Mouse (Mus musculus): ENCODE results near the gene Peli2. TPM values are rescaled to one million over a fixed set of nuclear protein-coding genes. Genes with fewer than 3 reads are reported as not detected.

The Peli2 gene
- total and polyA plus RNA-seq, 3 experiments: not detected

DNA sequence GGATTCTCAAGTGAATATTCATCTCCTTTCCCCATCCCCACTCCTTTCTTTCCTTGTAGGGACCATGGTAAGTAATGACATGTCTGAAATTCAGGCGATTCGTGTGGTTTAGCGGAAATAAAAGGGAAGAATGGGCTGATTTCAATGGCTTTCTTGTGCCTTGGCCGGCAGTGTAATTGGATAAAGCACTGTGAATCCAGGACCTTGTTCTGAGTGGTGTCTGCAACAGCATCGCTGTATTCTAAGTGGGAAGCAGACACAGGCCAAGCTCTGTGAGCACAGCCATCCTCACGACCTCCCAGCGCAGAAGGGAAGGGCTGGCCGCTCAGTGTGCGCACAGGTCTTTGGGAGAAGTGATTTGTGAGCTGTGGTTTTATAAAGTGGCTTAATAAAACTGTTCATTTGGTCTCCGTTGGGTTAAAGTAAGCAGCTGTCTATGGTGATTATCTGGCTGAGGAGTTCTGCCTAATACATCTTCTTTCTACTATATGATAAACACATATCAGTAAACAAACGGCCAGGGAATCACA is 15.3 kb downstream of the Peli2 start:
- Histone ChIP-seq H3K36me3 (replicated peaks in 1 of 2; ENCODE audit: control insufficient read depth in 1 of 2, insufficient read depth in 1 of 2, low read length in 1 of 2) (no peaks in the 10 kb centered on the region), H3K4me3 (replicated peaks in 1 of 3; ENCODE audit: low read depth in 2 of 3, low read length in 2 of 3, poor library complexity in 1 of 3) (no peak overlapping the region), H3K4me2 (ENCODE audit: insufficient read depth, low read depth, poor library complexity, severe bottlenecking) (no peak overlapping the region), H3K27ac (ENCODE audit: insufficient read depth, low read depth) (no peak overlapping the region), H3K9me3 (replicated peaks; ENCODE audit: low read length) (no peaks in the 10 kb centered on the region), H3K4me1 (ENCODE audit: control insufficient read depth in 1 of 2, insufficient read depth in 2 of 2) (peaks cover 3 to 4% of the 10 kb centered on the region in 2 experiments; a peak in 2 of 4 replicates), H3K27me3 (replicated peaks) (no peaks in the 10 kb centered on the region), H3K79me2 (replicated peaks; ENCODE audit: control insufficient read depth, extremely low read depth, insufficient read depth, poor library complexity, severe bottlenecking) (no peaks in the 10 kb centered on the region), H3K9ac (ENCODE audit: insufficient read depth, low read depth) (no peak overlapping the region)
- dilution Hi-C loops (cut with MboI; ENCODE audit: extremely low pct_ligation_motif_present, extremely low pct_unique_long_range_greater_than_20kb, low sequenced_read_pairs): no loop called here
- in situ Hi-C loops (cut with MboI; ENCODE audit: low pct_ligation_motif_present, low pct_unique_long_range_greater_than_20kb, low sequenced_read_pairs): loop anchor here (25.0 kb wide), 2 partner anchors 374 to 549 kb away; no protein-coding TSS in a partner anchor
- DNase-seq (ENCODE audit: extremely low read depth): no peak
- no peak for TF ChIP-seq BHLHE40 (IDR thresholded peaks at IDR 0.05; ENCODE audit: low read depth, low read length)

DNA sequence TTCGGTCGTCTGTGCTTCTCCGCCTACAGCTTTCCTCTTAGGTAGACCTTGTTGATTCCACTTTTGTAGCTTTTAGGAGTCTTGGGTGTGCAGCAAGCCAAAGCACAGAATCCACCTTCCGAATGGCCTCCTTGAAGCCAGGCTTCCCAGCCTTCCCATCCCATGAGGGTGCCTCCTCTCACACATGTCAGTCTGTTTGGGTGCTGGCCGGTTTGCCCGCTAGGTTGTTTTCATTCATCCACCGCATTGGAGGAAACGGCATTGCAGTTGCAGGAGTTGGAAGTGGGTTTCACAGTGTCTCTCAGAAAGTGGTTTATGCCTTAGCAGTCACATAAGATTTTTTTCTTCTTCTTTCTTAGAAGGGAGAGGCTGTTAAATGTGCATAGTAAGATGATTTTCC is 17.1 kb downstream of the Peli2 start:
- no peak overlapping the region for H3K27ac ChIP-seq (ENCODE audit: insufficient read depth, low read depth)

DNA sequence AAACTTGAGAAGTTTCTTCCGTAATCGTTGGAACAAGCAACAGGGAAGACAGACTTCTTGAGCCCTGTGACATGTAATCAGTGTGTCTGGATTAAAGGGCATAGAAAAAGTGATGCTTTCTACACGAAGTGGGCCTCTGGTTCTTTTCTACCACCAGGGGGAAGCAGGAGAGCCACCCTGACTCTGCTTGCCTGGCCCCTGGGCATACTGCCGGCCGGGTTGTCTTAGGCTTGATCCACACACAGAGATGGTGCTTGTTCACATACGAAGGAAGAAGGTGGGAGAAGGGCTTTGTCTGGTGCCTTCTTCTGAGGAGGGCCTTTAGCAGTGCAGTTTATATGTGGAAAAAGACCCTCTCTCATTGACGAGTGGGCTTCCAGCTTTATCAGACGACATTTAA is 17.5 kb downstream of the Peli2 start:
- Histone ChIP-seq H3K27me3 (replicated peaks) (no peaks in the 10 kb centered on the region), H3K79me2 (replicated peaks; ENCODE audit: control insufficient read depth, extremely low read depth, insufficient read depth, poor library complexity, severe bottlenecking) (no peaks in the 10 kb centered on the region), H3K9me3 (replicated peaks; ENCODE audit: low read length) (no peaks in the 10 kb centered on the region), H3K4me2 (ENCODE audit: insufficient read depth, low read depth, poor library complexity, severe bottlenecking) (no peak overlapping the region), H3K4me1 (ENCODE audit: control insufficient read depth in 1 of 2, insufficient read depth in 2 of 2) (peaks cover 1 to 2% of the 10 kb centered on the region in 2 experiments; a peak in 2 of 4 replicates), H3K9ac (ENCODE audit: insufficient read depth, low read depth) (no peak overlapping the region), H3K4me3 (replicated peaks in 1 of 3; ENCODE audit: low read depth in 2 of 3, low read length in 2 of 3, poor library complexity in 1 of 3) (no peak overlapping the region), H3K36me3 (replicated peaks in 1 of 2; ENCODE audit: control insufficient read depth in 1 of 2, insufficient read depth in 1 of 2, low read length in 1 of 2) (no peaks in the 10 kb centered on the region), H3K27ac (ENCODE audit: insufficient read depth, low read depth) (no peak overlapping the region)
- DNase-seq (ENCODE audit: extremely low read depth): peak; percentile 40
- TF ChIP-seq E2F4 (IDR thresholded peaks at IDR 0.05; ENCODE audit: insufficient replicate concordance, low read depth, low read length) (no peak), SMC3 (IDR thresholded peaks at IDR 0.05; ENCODE audit: low read depth, low read length) (peak; percentile 70), BHLHE40 (IDR thresholded peaks at IDR 0.05; ENCODE audit: low read depth, low read length) (no peak), RAD21 (IDR thresholded peaks at IDR 0.05; ENCODE audit: low read depth, low read length) (peak; percentile 37), CTCF (conservative IDR thresholded peaks at IDR 0.05 in 1 of 2, IDR thresholded peaks at IDR 0.05 in 1 of 2; ENCODE audit: low read depth in 2 of 2, low read length in 2 of 2) (peak; percentile 20 to 67; a peak in 3 of 4 replicates), USF2 (conservative IDR thresholded peaks at IDR 0.05; ENCODE audit: low read depth, low read length) (no peak), JUN (IDR thresholded peaks at IDR 0.05; ENCODE audit: insufficient read depth, low read depth, low read length) (no peak), MXI1 (IDR thresholded peaks at IDR 0.05; ENCODE audit: low read depth, low read length) (no peak), USF1 (IDR thresholded peaks at IDR 0.05; ENCODE audit: low read depth, low read length) (no peak), MYC (IDR thresholded peaks at IDR 0.05; ENCODE audit: low read depth, low read length) (no peak), IRF4 (IDR thresholded peaks at IDR 0.05; ENCODE audit: low read depth, low read length) (no peak), NRF1 (IDR thresholded peaks at IDR 0.05; ENCODE audit: low read depth, low read length) (no peak)
- in situ Hi-C loops (cut with MboI; ENCODE audit: low pct_ligation_motif_present, low pct_unique_long_range_greater_than_20kb, low sequenced_read_pairs) (loop anchor here (25.0 kb wide), 2 partner anchors 376 to 551 kb away; no protein-coding TSS in a partner anchor), dilution Hi-C loops (cut with MboI; ENCODE audit: extremely low pct_ligation_motif_present, extremely low pct_unique_long_range_greater_than_20kb, low sequenced_read_pairs) (no loop called here)

More for the DNA sequence above, 17.1 kb downstream of the Peli2 start:
- peaks cover 3 to 4% of the 10 kb centered on the region in 2 experiments; a peak in 2 of 4 replicates for H3K4me1 ChIP-seq (ENCODE audit: control insufficient read depth in 1 of 2, insufficient read depth in 2 of 2)
- no peak overlapping the region for H3K4me2 ChIP-seq (ENCODE audit: insufficient read depth, low read depth, poor library complexity, severe bottlenecking)
- in situ Hi-C loops (cut with MboI; ENCODE audit: low pct_ligation_motif_present, low pct_unique_long_range_greater_than_20kb, low sequenced_read_pairs) (loop anchor here (25.0 kb wide), 2 partner anchors 375 to 550 kb away; no protein-coding TSS in a partner anchor), dilution Hi-C loops (cut with MboI; ENCODE audit: extremely low pct_ligation_motif_present, extremely low pct_unique_long_range_greater_than_20kb, low sequenced_read_pairs) (no loop called here)
- H3K9ac ChIP-seq (ENCODE audit: insufficient read depth, low read depth): no peak overlapping the region
- no peaks in the 10 kb centered on the region for H3K9me3 ChIP-seq (replicated peaks; ENCODE audit: low read length)
- no peaks in the 10 kb centered on the region for H3K36me3 ChIP-seq (replicated peaks in 1 of 2; ENCODE audit: control insufficient read depth in 1 of 2, insufficient read depth in 1 of 2, low read length in 1 of 2)
- no peaks in the 10 kb centered on the region for H3K79me2 ChIP-seq (replicated peaks; ENCODE audit: control insufficient read depth, extremely low read depth, insufficient read depth, poor library complexity, severe bottlenecking)
- no peak for DNase-seq (ENCODE audit: extremely low read depth)
- H3K27me3 ChIP-seq (replicated peaks): no peaks in the 10 kb centered on the region
- TF ChIP-seq BHLHE40 (IDR thresholded peaks at IDR 0.05; ENCODE audit: low read depth, low read length) (no peak), CTCF (conservative IDR thresholded peaks at IDR 0.05 in 1 of 2, IDR thresholded peaks at IDR 0.05 in 1 of 2; ENCODE audit: low read depth in 2 of 2, low read length in 2 of 2) (no peak)
- no peak overlapping the region for H3K4me3 ChIP-seq (replicated peaks in 1 of 3; ENCODE audit: low read depth in 2 of 3, low read length in 2 of 3, poor library complexity in 1 of 3)
